Mouse (Mus musculus): ENCODE data around the gene Tmprss7.

The Tmprss7 gene

DNA sequence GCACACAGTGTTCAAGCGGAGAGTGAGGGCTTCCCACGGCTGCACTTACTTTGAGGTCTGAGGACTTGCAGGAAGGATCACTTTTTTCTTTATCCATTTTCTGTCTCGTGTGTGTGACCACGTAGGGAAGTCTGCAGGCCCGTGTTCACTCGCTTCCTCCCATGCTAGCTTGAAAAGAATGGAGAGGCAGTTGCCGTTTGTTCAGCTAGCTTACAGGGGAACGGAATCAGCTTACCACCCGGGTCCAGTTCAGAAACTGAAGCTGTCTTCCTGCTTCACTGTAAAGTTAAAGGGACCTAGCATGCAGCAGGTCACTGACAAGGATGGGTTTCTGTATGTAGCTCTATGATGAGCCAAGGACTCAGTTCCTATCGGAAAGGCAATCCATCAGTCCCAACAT lies at the start of gene Tmprss7:
TSS of gene Tmprss7 (minus strand) at position 101 of the 400 bp plus-strand sequence.
- DNase-seq (ENCODE audit: low read depth, low spot score) = no peak

DNA sequence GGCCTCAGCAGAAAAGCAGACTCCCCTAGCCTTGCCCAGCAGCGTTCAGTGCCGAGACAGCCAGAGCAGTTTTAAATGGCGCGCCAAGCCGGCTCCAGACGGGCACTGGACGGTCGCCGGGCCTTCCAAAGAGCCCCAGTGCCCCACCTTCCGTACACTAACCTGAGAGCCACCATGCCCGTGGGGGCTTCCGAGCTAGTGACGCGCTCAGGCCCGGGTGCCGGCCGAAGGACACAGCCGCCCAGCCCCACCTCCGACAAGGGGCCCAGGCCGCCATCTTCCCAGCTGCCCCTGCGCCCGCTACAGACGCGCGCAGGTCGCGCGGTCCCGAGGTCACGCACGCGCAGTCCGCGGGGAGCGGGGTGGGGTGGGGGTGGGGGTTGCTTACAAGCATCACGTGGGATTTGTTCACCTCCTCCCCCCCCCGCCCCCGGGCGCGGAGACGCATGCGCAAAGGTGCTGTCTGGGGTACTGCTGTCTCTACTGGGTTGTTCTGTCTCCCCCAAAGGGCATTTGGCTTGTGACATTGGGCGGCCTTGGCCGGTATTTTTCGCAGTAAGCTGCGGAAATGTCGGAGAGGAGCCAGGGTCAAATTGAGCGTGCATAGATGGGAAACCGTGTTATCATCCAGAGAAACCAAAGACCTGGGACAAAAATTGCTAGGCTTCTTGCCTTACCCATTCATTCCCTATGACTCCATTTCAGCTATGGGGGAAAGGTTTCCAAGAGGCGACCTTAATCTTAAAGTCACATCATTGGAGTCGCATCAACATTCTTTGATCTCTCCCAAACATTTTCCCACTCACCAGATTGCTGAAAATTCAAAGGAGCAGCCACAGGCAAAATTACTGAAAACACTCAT lies 49.4 kb upstream of the Tmprss7 start, which contains the start of gene Abhd10:
TSS of gene Abhd10 (minus strand) at position 341 of the 862 bp plus-strand sequence.
- peak; percentile 95 for DNase-seq (ENCODE audit: low read depth, low spot score)

DNA sequence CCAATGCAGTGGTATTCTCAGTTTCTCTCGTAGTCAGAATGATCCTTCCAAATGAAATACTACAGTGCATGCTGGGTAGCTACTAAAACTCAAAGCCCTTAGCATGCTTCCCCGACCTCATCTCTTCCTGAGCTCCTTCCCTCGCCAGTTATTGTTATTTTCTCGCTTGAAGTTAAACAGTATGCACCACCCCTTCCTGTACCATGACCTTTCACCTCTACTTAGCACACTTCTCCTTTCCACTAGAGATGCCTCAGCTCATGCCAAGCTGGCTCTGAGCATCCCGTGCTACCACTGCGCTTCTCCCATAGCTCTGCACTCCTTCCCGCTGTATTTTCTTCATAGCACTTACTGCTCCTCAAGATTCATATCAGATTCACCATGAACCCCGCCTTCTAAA lies 44.4 kb upstream of the Tmprss7 start:
- DNase-seq (ENCODE audit: low read depth, low spot score) = no peak

DNA sequence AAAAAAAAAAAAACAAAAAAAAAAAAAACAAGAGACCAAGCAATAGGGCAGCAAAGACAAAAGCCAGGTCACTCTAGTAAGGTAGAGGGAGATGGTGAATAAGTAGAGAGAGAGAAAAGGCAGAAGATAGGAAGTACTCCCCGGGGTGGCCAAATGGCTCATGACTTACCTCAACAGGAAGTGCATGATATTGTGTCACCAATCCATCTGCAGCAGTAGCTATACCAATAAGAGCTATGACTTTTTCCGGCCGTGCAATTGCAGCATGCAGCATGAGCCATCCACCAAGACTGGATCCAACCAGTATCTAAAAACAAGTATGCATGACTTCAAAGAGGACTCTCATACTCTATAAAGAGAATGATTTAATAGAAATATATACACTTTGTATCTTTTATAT lies 43.3 kb upstream of the Tmprss7 start:
- no peak for DNase-seq (ENCODE audit: low read depth, low spot score)

DNA sequence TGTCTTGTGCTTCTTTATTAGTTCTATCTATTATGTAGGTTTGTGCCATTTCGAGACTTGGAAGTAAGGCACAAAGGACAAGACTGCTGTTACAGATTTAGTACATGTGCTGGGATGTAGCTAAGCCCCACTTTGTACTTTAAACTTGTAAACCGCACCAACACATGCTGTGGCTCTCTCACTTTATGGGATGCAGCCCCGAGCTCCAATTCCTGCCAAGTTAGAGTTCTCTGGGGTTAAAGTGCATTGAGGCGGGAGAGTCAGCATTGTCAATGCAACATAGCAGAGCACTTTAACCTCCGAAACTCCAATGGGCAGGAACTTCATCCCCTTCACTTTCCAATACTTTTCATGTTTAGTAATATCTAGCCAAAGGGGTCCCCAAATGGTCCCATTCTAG lies 35.7 kb upstream of the Tmprss7 start:
- DNase-seq (ENCODE audit: low read depth, low spot score) = no peak

DNA sequence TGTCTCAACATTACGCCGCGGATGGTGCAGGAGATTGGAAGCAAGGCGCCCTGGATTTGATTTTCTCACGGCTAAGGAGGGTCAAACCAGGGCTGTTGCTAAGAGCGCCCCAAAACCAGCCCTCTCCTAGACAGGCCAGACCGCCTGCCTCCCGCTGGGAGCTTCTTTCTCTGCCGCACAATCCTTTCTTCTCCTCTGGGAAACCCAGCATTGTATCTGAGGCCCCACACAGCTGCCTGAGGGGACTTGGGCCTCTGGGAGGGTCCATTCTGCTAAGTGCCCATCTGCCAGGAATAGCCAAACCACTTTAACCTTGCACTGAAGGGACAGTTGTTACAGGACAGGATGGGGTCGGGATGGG lies 31.3 kb upstream of the Tmprss7 start:
- no peak for DNase-seq (ENCODE audit: low read depth, low spot score)

DNA sequence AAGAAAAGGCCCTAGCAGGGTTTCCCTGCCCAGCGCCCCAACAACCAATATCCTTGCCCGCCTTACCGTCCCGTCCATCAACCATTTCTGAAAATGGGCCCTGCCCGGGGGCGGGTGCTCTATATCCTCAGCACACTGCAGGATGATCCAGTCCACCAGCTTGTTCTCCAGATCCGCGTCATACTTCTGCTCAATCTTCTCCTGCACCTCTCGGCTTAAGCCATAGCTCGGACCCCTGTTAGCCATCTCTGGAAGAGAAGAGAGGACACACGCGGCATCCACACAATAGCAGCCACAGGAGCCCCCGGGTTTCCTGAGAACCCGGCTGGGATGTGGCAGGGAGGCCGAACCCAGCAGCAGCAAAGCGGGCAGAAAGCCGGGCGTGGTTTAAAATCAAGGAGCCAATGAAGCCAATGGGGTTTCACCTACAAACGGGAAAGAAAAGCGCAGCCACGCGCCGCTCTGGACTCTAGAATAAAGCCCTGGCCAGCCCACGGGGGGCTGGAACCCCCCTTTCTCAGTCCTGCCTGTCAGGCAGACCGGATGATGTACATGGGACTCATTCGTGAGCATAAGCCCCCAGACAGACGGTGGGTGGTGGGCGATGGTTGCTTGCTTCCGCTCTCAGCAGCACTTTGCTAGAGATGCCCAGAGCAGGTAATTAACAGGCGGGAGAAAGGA lies 30.7 kb upstream of the Tmprss7 start, which contains the start of gene Tagln3:
TSS of gene Tagln3 (minus strand) at position 548 of the 681 bp plus-strand sequence.
- no peak for DNase-seq (ENCODE audit: low read depth, low spot score)

DNA sequence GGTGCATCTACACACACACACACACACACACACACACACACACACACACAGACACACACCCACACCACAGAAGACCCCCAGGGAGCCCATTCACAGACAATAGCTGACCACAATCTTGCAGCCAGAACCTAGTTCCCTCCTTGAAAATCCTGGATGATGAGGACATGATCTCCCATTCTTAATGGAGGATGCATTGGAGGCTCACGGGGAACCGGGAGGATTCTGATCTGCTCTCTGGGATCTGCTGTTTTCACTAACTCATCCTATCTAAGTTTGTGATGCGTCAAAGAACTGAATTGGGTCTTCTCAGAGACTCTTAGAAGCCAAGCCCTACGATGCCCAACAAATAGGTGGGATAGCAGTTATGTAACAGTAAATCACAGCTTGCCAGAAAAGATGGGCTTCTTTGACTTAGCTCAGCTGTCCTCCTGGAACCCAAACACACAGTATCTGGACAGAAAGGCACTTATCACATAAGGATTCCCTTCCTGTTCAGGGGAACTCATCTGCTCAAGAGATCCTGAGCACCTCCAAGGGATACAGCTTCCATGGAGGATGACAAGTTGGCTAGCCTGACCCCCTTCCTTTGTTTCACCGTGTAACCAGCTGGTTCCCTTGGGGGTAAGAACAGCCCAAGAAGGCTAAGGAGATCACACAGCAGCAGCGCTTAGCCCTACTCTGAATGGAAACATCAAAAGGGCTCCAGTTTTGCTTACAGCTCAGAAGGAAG lies 29.9 kb upstream of the Tmprss7 start:
- no peak for DNase-seq (ENCODE audit: low read depth, low spot score)

DNA sequence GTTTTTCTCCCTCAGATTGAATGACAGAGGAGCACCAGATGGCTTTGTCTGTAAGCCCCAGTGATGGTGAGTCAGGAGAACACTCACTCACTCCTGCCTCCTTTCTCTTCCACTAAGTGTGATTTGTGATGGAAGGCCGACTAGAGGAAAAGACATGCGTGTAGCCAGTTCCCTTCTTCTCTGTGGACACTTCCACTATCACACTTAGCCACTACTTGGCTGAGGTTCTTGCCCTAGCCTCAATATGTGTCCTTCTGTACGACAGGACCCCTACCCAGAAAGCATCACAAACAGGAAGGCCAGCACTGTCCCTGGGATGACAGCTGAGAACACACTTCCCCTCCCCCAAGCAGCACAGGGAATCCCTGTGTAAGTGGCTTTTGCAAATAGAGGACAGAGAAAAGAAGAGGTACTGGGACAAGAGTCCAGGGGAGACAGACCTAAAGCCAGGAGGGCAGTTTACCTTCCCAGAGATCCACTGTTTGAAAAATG lies 29.0 kb upstream of the Tmprss7 start:
- DNase-seq (ENCODE audit: low read depth, low spot score) = no peak

DNA sequence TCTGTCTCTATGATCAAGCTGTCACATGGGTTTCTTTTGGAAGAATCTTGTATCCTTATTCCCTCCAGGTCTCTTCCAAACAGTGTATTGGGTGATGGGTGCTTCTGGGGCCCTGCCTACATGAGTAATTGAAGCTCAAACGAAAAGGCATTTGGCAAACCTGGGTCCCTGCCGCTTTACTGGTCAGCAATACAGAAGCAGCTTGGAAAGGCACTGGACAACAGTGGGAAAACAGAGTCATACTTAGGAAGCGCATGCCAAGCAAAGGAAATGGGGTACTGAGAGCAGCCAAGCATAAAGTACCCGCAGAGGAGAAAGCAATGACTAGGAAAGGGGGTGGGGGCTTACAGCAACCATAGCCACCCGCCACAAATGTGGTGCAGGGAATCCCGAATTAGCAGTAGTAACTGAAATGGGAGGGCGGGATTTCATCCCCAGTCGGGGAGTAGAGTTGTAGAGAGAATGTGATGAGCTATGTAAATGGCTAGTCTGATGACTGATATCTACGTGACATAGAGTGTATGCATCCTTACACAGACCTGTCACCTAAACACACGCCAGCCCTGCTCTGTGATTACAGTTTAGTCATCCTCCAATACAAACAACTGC lies 26.7 kb upstream of the Tmprss7 start:
- DNase-seq (ENCODE audit: low read depth, low spot score) = no peak

DNA sequence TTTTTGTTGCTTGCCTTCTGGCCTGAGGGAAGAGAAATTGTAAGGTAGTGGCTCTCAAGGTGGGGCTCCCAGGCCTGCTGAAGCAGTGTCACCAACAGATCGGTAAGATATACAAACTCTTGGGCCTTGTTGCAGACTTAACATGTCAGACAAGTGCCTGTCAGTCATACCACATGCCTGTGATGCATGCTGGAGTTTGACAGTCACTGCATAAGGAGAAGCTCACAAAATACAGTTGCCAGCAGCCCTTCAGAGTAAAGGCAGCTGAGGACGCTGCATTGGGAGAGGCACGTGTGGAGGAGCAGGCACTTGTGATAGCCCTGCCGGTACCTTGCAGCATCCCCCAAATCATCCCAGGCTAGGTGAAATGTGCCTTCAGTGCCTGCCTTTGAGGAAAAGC lies 24.8 kb upstream of the Tmprss7 start:
- no peak for DNase-seq (ENCODE audit: low read depth, low spot score)

DNA sequence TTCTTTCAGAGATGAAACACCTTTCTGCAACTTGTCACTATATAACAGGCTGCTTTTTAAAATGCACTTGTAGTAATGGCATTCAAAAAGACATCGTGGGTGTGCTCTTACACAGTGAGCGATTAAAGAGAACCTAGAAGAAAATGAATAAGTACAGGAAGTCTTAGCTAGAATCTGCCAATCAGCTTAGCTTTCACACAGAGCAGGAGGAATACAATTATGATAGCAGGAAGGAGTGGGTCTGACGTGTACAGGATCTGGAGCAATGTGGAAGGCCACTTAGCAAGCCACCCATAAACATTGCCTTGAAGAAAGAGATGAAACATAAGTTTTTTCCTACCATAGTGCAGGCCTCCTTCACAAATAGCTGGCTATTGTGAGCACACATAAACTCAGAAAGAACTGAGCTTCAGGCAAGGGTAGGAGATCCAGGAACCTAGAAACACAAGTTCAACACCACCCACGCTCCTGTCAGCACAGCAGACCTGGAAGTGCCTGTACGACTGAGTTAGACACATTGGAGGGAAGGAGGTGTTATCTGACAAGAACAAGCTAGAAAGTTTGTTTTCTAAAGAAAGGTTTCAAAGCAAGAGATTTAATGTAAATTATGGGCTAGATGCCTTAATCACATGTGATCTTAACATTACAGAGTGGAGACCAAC lies 21.2 kb upstream of the Tmprss7 start:
- no peak for DNase-seq (ENCODE audit: low read depth, low spot score)

DNA sequence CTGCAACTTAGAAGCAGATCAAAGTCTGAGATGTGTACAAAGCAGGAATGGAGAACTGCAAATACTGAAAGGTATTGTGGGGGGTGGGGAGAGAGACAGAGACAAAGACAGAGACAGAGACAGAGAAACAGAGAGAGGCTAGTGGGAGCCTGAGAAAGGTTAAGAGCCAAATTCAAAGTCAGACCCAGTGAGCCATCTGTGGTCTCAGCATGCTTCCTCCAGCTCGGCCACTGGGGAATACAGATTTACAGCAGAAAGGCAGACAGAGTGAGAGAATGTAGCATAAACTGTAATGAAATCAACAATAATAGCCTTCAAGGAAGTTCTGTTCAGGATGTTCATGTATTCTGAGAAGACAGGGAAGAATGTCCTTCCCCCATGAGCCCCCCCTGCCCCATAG lies 20.4 kb upstream of the Tmprss7 start:
- DNase-seq (ENCODE audit: low read depth, low spot score) = no peak

DNA sequence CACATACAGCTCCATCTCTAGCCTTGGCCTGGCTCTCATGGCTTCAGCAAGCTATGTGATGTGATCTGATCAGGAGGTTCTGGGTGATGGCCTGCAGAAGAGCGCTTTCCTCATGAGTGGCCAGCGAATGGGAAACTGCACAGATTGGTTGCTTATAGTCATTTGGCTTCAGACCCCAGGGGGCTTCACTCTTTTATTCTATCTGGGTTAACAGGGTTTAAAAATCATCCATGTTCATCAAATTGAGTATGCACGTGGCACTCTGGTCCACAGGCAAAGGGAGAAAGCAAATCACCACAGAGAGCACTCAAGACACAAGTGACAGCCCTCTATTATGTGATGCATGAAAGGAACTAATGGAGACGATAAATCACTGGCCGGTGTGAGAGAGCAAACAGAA lies 19.8 kb upstream of the Tmprss7 start:
- DNase-seq (ENCODE audit: low read depth, low spot score) = no peak

DNA sequence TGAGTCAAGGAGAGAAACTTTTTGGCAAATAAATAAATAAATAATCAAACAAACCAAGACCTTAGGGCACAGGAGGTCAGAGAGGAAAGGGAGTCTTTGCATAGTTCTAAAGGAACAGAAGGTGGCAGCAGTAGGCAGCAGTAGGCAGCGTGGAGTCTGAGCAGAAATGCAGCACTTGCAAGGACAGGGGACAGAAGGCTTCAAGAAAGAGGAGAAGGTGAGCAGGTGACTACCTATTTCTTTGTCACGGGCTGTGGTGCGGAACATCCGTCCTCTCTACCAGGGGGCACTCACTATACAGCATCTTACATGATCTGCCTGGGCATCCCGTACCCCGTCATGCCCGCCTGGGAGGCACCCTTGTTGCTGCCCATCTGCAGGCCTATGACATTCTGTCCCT lies 17.8 kb upstream of the Tmprss7 start:
- DNase-seq (ENCODE audit: low read depth, low spot score) = no peak

DNA sequence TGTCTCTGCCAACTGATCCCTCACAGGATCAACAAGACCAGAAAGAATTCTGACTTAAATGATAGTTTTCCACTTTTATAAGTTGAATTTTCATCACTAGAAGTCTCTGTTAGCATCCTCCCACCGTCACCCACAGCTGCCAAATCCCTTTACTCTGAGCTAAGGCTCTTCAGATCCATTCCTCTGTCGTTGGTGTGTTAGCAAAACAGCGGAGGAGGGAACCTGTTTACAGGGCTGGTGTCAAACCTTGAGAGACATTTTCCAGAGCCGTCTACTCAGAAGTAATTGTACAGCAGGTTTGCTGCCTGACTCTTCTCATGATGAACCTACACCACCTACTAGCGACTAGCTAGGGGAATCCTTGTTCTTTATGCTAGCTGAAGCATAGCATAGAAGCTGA lies 5.8 kb upstream of the Tmprss7 start:
- DNase-seq (ENCODE audit: low read depth, low spot score) = no peak

DNA sequence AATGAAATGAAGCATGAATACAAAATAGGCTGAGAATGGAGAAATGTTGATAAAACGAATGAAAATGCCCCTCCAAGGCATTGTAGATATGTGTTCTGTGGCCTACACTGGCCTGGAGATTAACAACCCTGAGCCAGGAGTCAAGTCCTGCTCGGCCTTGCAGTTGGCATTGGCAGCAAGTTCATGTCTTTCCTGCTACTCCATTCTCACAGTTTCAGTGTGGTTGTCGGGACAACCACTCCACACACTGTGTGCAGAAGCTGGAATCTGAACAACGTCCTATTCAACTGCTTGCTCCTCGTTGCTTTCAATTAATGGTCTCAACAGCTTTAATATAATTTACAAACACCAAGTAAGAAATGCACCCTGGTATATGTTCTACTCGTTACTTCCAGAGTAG lies 4.5 kb upstream of the Tmprss7 start:
- no peak for DNase-seq (ENCODE audit: low read depth, low spot score)

DNA sequence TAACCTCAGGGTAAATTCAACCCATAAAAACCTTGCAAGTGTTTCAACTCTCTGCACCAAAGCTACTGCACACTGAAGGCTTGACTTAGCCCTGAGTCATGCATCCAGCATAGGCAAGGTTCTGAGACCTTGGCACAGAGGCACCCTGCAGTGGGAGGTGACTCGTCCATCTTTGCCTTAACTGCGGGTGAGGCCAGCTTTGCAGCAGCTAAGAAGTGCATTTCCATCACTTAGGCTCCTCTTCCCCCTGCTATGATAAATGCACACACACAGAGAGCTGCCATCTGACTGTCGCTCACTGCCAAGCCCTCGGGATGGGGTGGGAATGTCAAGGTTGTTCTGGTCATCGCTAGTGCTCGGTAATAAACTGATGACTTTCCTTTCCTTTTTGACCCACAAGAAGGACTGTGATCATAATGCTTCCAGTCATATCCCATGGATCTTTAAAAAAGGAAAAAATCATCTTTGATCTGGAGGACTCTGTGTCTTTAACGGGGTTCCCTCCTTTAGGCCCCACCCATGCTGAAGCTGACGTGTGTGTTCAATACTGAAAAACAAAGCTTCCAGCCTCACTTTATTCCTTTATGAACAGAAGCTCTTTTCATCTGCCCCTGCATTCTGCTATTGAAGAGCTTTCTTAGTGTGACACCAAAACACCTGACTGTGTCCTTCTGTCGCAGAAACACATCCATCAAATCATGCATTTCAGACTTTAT lies 2.1 kb upstream of the Tmprss7 start:
- no peak for DNase-seq (ENCODE audit: low read depth, low spot score)

DNA sequence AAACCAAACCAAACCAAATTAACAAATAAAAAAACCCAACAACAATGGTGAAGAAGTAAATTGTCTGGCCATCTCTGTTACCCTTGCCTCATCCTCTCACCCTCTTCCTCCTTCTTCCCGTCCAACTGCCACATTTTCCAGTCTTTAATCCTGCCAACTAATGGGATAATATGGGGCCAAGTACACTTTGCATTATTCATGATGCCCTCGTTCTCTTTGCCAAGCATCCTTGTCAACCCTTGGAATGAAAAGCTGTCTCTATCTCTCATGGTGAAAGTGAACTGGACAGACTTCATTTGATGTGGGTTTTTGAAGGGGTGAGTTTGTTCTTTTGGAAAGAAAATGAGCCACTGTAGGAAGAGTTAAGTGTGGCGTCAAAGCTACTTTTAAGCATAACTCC lies 607 bp downstream of the Tmprss7 start:
- no peak for DNase-seq (ENCODE audit: low read depth, low spot score)

DNA sequence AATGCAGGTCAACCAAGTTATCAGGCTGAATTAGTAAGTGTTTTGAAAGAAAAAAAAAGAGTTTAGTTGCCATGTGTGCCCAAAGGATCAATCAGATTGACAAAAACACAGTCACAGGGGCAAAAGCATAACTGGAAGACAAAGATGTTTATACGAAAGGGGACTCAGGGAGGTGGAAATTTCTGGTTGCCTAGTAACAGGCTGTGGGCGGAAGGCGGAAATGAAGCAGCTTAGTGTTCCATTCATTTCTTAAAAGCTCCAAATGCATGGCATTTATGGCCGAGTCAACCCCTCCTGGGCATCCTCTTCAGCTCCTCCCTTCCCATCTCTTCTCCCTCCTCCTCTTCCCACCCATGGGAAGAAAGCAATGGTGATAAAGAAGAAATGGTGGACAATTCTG lies 3.3 kb downstream of the Tmprss7 start:
- no peak for DNase-seq (ENCODE audit: low read depth, low spot score)

DNA sequence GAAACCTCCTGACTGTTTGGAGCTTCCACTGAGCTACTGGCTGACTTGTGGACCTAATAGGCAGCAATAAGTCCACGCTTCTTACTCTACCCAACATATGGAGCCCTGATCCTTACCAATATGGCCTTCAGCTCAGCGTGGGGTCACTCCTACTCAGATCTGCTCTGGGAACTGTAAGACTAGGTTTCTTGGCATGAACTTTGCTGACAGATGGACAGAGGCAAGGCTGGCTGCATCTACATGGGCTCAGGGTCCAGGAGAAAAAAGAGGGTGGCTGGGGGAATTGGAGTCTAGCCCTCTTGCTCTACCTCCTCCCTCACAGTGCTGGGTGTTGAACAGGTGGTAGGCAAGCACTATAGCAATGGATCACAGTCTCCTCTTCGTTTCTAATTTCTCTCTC lies 6.6 kb downstream of the Tmprss7 start:
- DNase-seq (ENCODE audit: low read depth, low spot score) = no peak
